Mouse (Mus musculus) hindlimb bud, embryonic 11.5 days (tissue): ENCODE results near the gene Gtdc1.

ENCODE experiments used
- DNase-seq: peaks from one replicate; pipeline ENCODE4 v3.0.0-alpha.2; 2012; ENCODE audit warnings: low read depth, low spot score; ENCODE audit errors: extremely low spot score

Gtdc1 gene

GRCm38 (mm10) chr2:44538135-44538534 lies 389.3 kb downstream of the Gtdc1 start:
- DNase-seq: no peak

- no peak for DNase-seq
These were observed 391.7 kb downstream of the Gtdc1 start for GRCm38 (mm10) chr2:44535760-44536159.

GRCm38 (mm10) chr2:44535136-44535675 lies 392.3 kb downstream of the Gtdc1 start:
- DNase-seq: no peak

GRCm38 (mm10) chr2:44526110-44527032 lies 401.1 kb downstream of the Gtdc1 start:
- no peak for DNase-seq

GRCm38 (mm10) chr2:44525187-44525919 lies 402.1 kb downstream of the Gtdc1 start:
- no peak for DNase-seq

GRCm38 (mm10) chr2:44519236-44519635 lies 408.2 kb downstream of the Gtdc1 start:
- DNase-seq: no peak

- DNase-seq: no peak
These were observed 409.4 kb downstream of the Gtdc1 start for GRCm38 (mm10) chr2:44518085-44518484.
